Mouse (Mus musculus) lung, embryonic 14.5 days (tissue): ENCODE measurements around the gene Depdc1b. TPM values are rescaled to one million over a fixed set of nuclear protein-coding genes. Genes with fewer than 3 reads are reported as not detected.
A peak's percentile ranks its signal among the peaks of the same experiment; 100 is the strongest.

ENCODE experiments used
- ATAC-seq: fragments of 200-750 bp; cut with Nextera tagmentation; 2 replicates; pipeline ENCODE4 v1.8.0; 2017; ENCODE audit warnings: mild to moderate bottlenecking, moderate TSS enrichment, moderate library complexity; ENCODE audit not compliant: insufficient read depth
- DNase-seq: peaks from one replicate; pipeline ENCODE4 v3.0.0-alpha.2; 2015
- H3K27ac ChIP-seq: fragments of 300-500 bp; sonication (generic); 2 replicates; pipeline ENCODE4 v1.5.1; 2014; ENCODE audit warnings: low read depth, mild to moderate bottlenecking, moderate library complexity
- H3K27me3 ChIP-seq: fragments of 300-500 bp; sonication (generic); 2 replicates; pipeline ENCODE4 v1.6.1; 2014; ENCODE audit warnings: low read length, control low read depth; ENCODE audit not compliant: insufficient read depth
- H3K36me3 ChIP-seq: fragments of 300-500 bp; sonication (generic); 2 replicates; pipeline ENCODE4 v1.6.1; 2014; ENCODE audit warnings: control low read depth; ENCODE audit not compliant: insufficient read depth
- H3K4me1 ChIP-seq: fragments of 300-500 bp; sonication (generic); 2 replicates; pipeline ENCODE4 v1.6.1; 2014; ENCODE audit warnings: antibody characterized with exemption, control low read depth; ENCODE audit not compliant: insufficient read depth
- H3K4me2 ChIP-seq: fragments of 300-500 bp; sonication (generic); 2 replicates; pipeline ENCODE4 v1.6.1; 2014; ENCODE audit warnings: mild to moderate bottlenecking
- H3K4me3 ChIP-seq: fragments of 300-500 bp; sonication (generic); 2 replicates; pipeline ENCODE4 v1.5.1; 2014; ENCODE audit warnings: low read depth, low read length
- H3K9ac ChIP-seq: fragments of 300-500 bp; sonication (generic); 2 replicates; pipeline ENCODE4 v1.6.1; 2014
- H3K9me3 ChIP-seq: fragments of 300-500 bp; sonication (generic); 2 replicates; pipeline ENCODE4 v1.6.1; 2016; ENCODE audit warnings: low read depth, low read length, control low read depth
- CTCF ChIP-seq: IDR thresholded peaks from 2 replicates; pipeline ENCODE4 v1.5.1; 2016; ENCODE audit warnings: antibody characterized with exemption, low read depth
- WGBS: fragments of 180-500 bp; shearing (Covaris S2); extraction: QIAGEN DNeasy Blood & Tissue Kit; methylation state at CpG from one replicate; pipeline ENCODE4 v1.1.7; 2014; 5-methylcytosine and 5-hydroxymethylcytosine counted together
- polyA plus RNA-seq: library from polyadenylated mRNA; unstranded; fragments of >200 nt; fragmentation: Nextera tagmentation; extraction: Ambion mirVana; gene quantifications from 2 replicates; pipeline ENCODE4 v1.2.1, GENCODE M21; 2014

The Depdc1b gene
- polyA plus RNA-seq: 17.3 and 20.2 TPM in 2 replicates

DNA sequence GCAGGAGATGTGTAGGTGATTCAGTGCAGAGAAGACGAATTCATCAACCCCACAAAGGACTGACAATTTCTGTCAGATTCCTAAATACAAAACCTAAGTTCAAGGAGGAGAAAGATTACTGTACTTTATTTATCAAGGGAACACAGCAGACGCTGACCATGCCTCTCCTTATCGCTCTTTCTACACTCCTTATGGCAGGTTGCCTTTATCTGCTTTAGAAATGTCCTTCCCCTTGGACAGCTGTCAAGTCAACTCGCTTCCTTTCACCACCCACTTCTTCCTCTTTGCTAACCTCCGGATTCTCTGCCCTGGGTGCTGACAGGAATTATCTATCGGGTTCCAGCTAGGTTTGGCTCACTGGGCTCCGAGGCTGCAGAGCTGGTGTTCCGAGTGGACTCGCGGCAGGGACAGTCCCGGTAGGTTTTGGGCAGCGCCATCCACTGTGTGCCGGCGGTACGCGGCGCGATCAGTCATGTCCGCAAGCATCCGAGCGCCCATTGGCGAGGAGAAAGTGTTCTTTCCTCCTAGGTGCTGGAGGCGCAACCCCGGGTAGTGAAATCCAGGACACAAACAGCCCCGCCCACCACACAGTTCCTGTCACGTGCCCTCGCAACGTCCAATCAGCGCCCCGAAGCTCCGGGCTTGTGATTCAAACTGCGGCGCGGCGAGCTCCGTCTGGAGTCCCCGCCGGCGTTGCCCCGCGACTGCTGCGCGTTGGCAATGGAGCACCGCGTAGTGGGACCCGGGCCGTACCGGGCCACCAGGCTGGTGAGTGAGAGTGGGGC is at the start of gene Depdc1b:
Gene Depdc1b (plus strand): TSS at position 631 of the 785 bp plus-strand sequence.
- ATAC-seq: peak; percentile 99
- under 1% methylated on average over 48 of the region's 48 CpGs for WGBS

DNA sequence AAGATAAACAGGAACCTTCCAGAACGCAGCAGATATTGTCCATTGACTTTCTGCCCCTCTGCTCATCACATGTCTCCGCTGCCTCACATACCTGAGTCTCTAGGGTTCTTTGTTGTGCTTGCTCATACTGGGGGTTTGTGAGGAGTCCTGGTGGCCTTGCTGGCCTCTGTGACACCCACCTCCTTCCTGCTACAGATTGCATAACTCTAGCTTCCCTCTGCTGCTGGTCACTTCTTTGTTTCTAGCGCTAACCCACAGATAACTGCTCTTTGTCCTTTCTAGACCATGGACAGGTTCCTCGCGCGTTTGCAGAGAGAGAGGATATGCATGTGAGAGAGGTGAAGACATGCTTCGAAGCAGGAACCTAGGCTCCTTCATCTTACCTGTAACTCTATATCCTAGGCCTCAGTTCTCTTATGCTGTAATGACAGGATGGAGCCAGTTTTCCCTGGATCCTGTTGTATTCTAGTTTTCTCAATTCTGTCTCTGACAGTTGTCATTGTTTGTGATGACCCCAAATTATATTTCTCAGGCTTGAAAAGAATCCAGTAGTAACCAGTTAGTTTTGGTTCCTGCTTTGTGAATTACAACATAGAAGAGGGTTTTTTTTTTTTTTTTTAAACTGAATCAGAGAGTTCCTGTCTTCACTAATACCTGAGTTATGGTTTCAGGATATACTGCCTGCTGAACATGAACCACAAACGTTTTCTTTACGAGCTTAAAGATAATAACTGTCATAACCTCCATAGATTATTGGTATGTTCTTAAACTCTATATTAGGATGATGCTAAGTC is 48.1 kb upstream of the Depdc1b start:
- H3K4me2 ChIP-seq: no peak overlapping the region
- H3K27ac ChIP-seq: no peak overlapping the region
- DNase-seq (no peak), ATAC-seq (no peak)
- no peak overlapping the region for H3K4me3 ChIP-seq
- H3K9me3 ChIP-seq: no peaks in the 10 kb centered on the region
- no peaks in the 10 kb centered on the region for H3K27me3 ChIP-seq
- no peaks in the 10 kb centered on the region for H3K36me3 ChIP-seq
- no peak overlapping the region for H3K9ac ChIP-seq
- peaks cover 2% of the 10 kb centered on the region; the same call in 1 of the 2 replicates for H3K4me1 ChIP-seq
- TF ChIP-seq CTCF: no peak
- WGBS: 60% methylated on average over 9 of the region's 9 CpGs

More for the DNA sequence above, at the start of gene Depdc1b:
- H3K4me1 ChIP-seq: no peaks in the 10 kb centered on the region
- H3K4me3 ChIP-seq: peak within 1 kb of the TSS; percentile 82
- peak within 1 kb of the TSS; percentile 89 for H3K4me2 ChIP-seq
- no peak; the same call in 1 of the 2 replicates for TF ChIP-seq CTCF
- H3K36me3 ChIP-seq: no peaks in the 10 kb centered on the region
- H3K9me3 ChIP-seq: no peaks in the 10 kb centered on the region
- peak; percentile 97 for DNase-seq
- H3K9ac ChIP-seq: peak within 1 kb of the TSS; percentile 79
- no peaks in the 10 kb centered on the region for H3K27me3 ChIP-seq
- peak within 1 kb of the TSS; percentile 74 for H3K27ac ChIP-seq

DNA sequence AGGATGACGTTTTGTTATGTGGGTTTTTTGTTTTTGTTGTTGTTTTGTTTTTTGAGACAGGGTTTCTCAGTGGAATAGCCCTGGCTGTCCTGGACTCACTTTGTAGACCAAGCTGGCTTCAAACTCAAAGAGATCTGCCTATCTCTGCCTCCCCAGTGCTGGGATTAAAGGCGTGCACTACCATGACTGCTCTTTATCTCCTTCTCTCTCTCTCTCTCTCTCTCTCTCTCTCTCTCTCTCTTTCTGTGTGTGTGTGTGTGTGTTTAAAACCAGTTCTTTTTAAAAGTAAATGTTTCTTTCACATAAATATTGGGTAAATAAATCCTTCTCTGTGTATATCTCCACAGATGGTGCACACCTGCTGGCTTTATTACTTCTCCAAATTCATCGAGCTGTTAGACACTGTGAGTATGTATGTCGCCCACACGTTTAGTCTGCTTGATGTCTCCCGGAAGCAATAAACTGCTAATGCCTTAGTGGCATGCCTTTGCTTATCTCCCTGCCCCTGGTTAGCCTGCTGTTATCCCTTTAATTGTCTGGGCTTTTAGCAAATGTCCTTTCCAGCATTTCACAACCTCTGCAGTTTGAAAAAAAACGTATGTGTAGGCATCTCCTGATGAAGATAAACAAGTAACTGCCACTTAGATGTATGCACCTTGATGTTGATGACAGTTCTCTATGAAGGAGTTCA is 44.5 kb upstream of the Depdc1b start:
- H3K4me3 ChIP-seq: no peak overlapping the region
- no peak for TF ChIP-seq CTCF
- H3K9me3 ChIP-seq: no peaks in the 10 kb centered on the region
- no peaks in the 10 kb centered on the region for H3K36me3 ChIP-seq
- no peaks in the 10 kb centered on the region for H3K27me3 ChIP-seq
- ATAC-seq (no peak), DNase-seq (no peak)
- H3K4me2 ChIP-seq: no peak overlapping the region
- H3K9ac ChIP-seq: no peak overlapping the region
- H3K27ac ChIP-seq: no peak overlapping the region
- peaks cover 4% of the 10 kb centered on the region; the same call in 1 of the 2 replicates for H3K4me1 ChIP-seq
- 45% methylated on average over 7 of the region's 7 CpGs for WGBS

DNA sequence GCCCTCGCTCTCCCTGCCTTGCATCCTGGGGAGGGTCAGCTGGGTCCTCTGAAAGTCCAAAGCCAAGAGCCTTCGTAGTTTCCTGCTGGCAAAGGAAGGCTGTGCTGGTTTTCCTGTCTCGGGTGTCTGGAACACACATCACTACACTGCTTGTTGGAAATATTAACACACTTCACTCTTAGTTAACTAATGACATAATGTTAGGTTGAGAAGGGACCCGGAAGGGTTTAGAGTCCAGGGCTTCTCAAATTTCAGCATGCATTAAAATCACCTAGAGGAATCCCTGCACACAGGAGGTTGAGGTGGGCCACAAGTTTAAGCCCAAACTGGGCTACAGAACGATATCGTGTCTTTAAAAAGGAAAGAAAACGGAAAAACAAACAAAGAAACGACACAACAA is 43.8 kb upstream of the Depdc1b start:
- DNase-seq: no peak
- no peaks in the 10 kb centered on the region for H3K9me3 ChIP-seq
- H3K4me2 ChIP-seq: no peak overlapping the region
- no peaks in the 10 kb centered on the region for H3K36me3 ChIP-seq
- WGBS: 41% methylated on average over 8 of the region's 8 CpGs
- H3K27me3 ChIP-seq: no peaks in the 10 kb centered on the region
- no peak overlapping the region for H3K27ac ChIP-seq
- H3K9ac ChIP-seq: no peak overlapping the region
- no peak overlapping the region for H3K4me3 ChIP-seq
- TF ChIP-seq CTCF: no peak
- 0 out of 2 replicates have a peak, but pooled peaks have one; percentile 21 for ATAC-seq
- H3K4me1 ChIP-seq: peaks cover 4% of the 10 kb centered on the region; the same call in 1 of the 2 replicates

DNA sequence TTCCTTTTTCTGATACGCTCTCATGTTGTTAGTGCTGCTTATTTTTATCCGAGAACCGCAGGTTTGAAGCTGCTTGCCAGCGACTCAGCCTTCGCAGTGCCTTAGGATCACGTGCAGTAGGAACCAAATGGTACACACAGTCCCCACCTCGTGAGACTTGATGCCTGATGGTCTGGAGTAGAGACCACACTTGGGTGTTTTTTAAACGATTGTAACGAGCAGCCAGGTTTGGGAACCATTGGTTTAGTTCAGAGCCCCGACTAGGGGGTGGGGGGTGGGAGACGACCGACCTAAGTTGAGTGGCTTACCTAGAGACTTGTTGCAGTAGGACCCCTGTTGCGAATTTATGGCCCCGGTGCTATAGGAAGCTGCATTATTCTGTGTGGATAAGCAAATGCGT is 43.1 kb upstream of the Depdc1b start:
- no peaks in the 10 kb centered on the region for H3K36me3 ChIP-seq
- no peak overlapping the region for H3K9ac ChIP-seq
- peak; percentile 59; the same call in 1 of the 2 replicates for ATAC-seq
- H3K4me3 ChIP-seq: no peak overlapping the region
- no peaks in the 10 kb centered on the region for H3K27me3 ChIP-seq
- peak overlapping the region; percentile 38; the same call in 1 of the 2 replicates for H3K4me2 ChIP-seq
- WGBS: 43% methylated on average over 15 of the region's 15 CpGs
- H3K4me1 ChIP-seq: peaks cover 4% of the 10 kb centered on the region; the same call in 1 of the 2 replicates
- DNase-seq: no peak
- H3K27ac ChIP-seq: no peak overlapping the region
- H3K9me3 ChIP-seq: no peaks in the 10 kb centered on the region
- no peak for TF ChIP-seq CTCF

DNA sequence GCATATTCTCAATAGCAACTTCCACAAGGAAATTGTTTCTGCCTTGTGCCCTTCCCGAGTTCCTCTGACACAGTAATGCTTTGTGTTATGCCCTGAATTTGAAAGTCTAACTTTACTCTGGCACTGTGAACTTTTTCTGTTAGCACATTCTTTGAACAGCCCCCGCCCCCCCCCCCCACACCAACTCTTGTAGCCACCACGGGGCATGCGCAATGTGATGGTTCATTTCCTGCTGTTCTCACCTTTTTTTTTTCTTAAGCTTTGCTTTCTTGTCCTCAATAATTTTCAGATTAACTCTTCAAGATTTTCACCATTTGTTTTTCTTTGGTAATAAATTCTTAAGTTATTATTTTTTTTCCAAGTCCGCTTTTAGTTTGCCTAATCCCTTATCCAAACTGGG is 42.7 kb upstream of the Depdc1b start:
- Histone ChIP-seq H3K4me3 (no peak overlapping the region), H3K27ac (no peak overlapping the region), H3K4me1 (peaks cover 4% of the 10 kb centered on the region; the same call in 1 of the 2 replicates), H3K9ac (no peak overlapping the region), H3K27me3 (no peaks in the 10 kb centered on the region), H3K4me2 (peak overlapping the region; percentile 38; the same call in 1 of the 2 replicates), H3K36me3 (no peaks in the 10 kb centered on the region), H3K9me3 (no peaks in the 10 kb centered on the region)
- peak; percentile 47 for DNase-seq
- TF ChIP-seq CTCF: no peak
- WGBS: 24% methylated on average over 5 of the region's 5 CpGs
- ATAC-seq: peak; percentile 41; the same call in 1 of the 2 replicates
